Comparison of ENCODE assay signal across 20 mouse cellular contexts in genomic region chr13:106723315-106723714, GRCm38 (mm10).
DNase-seq lines count a peak whose midpoint lies in the region; ATAC-seq lines count a peak whose summit lies in the region.
"Had no signal": no experiment of that assay in that cellular context is flagged by ENCODE, and none has a peak within 500 bp of the region (broad histone marks: within the 10 kb centered on the region; RNA-seq: fewer than 3 reads in every experiment).

No protein-coding gene starts in this region.

- peak; percentile 94 for ATAC-seq in frontal cortex, adult (ENCODE audit: low TSS enrichment)
- no peak for ATAC-seq in erythroblast, adult 5-6 weeks (replicated peaks; ENCODE audit: low FRiP score, poor library complexity, severe bottlenecking)
- ATAC-seq: forebrain, embryonic 14.5 days; forebrain, postnatal 0 days; hindbrain, embryonic 16.5 days; intestine, embryonic 15.5 days had no signal

- no peak for DNase-seq in frontal cortex, postnatal 10 days (ENCODE audit: low spot score in 2 of 2)
- DNase-seq in layer of hippocampus, adult 9-11 months = peak; percentile 9
- no peak for DNase-seq in layer of hippocampus, adult 18-20 months (ENCODE audit: low spot score in 2 of 2)
- peak; percentile 40 for DNase-seq in right cerebral cortex, postnatal 25 days
- no peak for DNase-seq in right cerebral cortex, postnatal 4 days
- peak; percentile 70 for DNase-seq in telencephalon, adult 2 months (ENCODE audit: low read depth, low spot score)
- DNase-seq: adrenal gland, adult 2 months; adrenal gland, postnatal 14 days; cerebellum, adult 11-12 months; cerebellum, adult 8-10 months; cerebellum, postnatal 10 days; cerebellum, postnatal 36 days; forebrain, postnatal 0 days; gastrocnemius, postnatal 25 days; heart, adult 2 months had no signal

Comparison
In these comparisons a context has a peak if more than half of its experiments do, and no peak if none do; other contexts are left out.
1. DNase-seq: peak in layer of hippocampus, adult 9-11 months (single experiment), right cerebral cortex, postnatal 25 days (single experiment) and telencephalon, adult 2 months (single experiment); none in frontal cortex, postnatal 10 days (0 of 2), layer of hippocampus, adult 18-20 months (0 of 2) and right cerebral cortex, postnatal 4 days (single experiment).